Mouse (Mus musculus) fat pad, adult 2 months (tissue): ENCODE measurements around the gene Hbb-bt.
"Not testable (repeated sequence)": the region's sequence is repeated elsewhere in the genome, so short reads cannot be mapped to it uniquely, and the experiment has no call there.

Experiments
- DNase-seq: peaks from one replicate; pipeline ENCODE4 v3.0.0-alpha.2; 2011; ENCODE audit warnings: low read depth, low spot score; ENCODE audit errors: extremely low read depth

Gene Hbb-bt

GRCm38 (mm10) chr7:103813766-103814165 lies at the start of gene Hbb-bt:
Gene Hbb-bt, minus strand, starts transcription at chr7:103813996.
- DNase-seq, result no peak

GRCm38 (mm10) chr7:103861531-103861930 lies 47.7 kb upstream of the Hbb-bt start:
- DNase-seq, result no peak

GRCm38 (mm10) chr7:103860855-103861254 lies 47.1 kb upstream of the Hbb-bt start:
- DNase-seq, result no peak

GRCm38 (mm10) chr7:103859076-103859475 lies 45.3 kb upstream of the Hbb-bt start:
- no peak for DNase-seq

- no peak for DNase-seq
Observed at GRCm38 (mm10) chr7:103854669-103855068, 40.9 kb upstream of the Hbb-bt start.

GRCm38 (mm10) chr7:103853090-103853489 lies 39.3 kb upstream of the Hbb-bt start, which contains the start of gene Hbb-y:
Gene Hbb-y, minus strand, starts transcription at chr7:103853216.
- DNase-seq, result no peak

GRCm38 (mm10) chr7:103844525-103845325 lies 30.9 kb upstream of the Hbb-bt start:
- DNase-seq, result no peak

- DNase-seq, result no peak
Observed at GRCm38 (mm10) chr7:103843034-103843433, 29.2 kb upstream of the Hbb-bt start, which contains the start of gene Hbb-bh1. Gene Hbb-bh1, minus strand, starts transcription at chr7:103843164.

- no peak for DNase-seq
Observed at GRCm38 (mm10) chr7:103840268-103840667, 26.5 kb upstream of the Hbb-bt start, which contains the start of gene Hbb-bh2. Gene Hbb-bh2, minus strand, starts transcription at chr7:103840520.

GRCm38 (mm10) chr7:103827808-103828207 lies 14.0 kb upstream of the Hbb-bt start, which contains the start of gene Hbb-bs:
Gene Hbb-bs, minus strand, starts transcription at chr7:103828096.
- no peak for DNase-seq

GRCm38 (mm10) chr7:103827139-103827538 lies 13.3 kb upstream of the Hbb-bt start:
- DNase-seq, result not testable (repeated sequence)

GRCm38 (mm10) chr7:103826255-103826887 lies 12.6 kb upstream of the Hbb-bt start:
- no peak for DNase-seq

- no peak for DNase-seq
Observed at GRCm38 (mm10) chr7:103825536-103826254, 11.9 kb upstream of the Hbb-bt start.

GRCm38 (mm10) chr7:103824597-103824996 lies 10.8 kb upstream of the Hbb-bt start:
- DNase-seq, result no peak

GRCm38 (mm10) chr7:103815085-103815484 lies 1.3 kb upstream of the Hbb-bt start:
- not testable (repeated sequence) for DNase-seq

- DNase-seq, result not testable (repeated sequence)
Observed at GRCm38 (mm10) chr7:103813152-103813551, 644 bp downstream of the Hbb-bt start.

- no peak for DNase-seq
Observed at GRCm38 (mm10) chr7:103812174-103812573, 1.6 kb downstream of the Hbb-bt start.

GRCm38 (mm10) chr7:103811223-103811845 lies 2.5 kb downstream of the Hbb-bt start:
- no peak for DNase-seq

- no peak for DNase-seq
Observed at GRCm38 (mm10) chr7:103810746-103811145, 3.0 kb downstream of the Hbb-bt start.

GRCm38 (mm10) chr7:103810296-103810695 lies 3.5 kb downstream of the Hbb-bt start:
- DNase-seq, result no peak

- no peak for DNase-seq
Observed at GRCm38 (mm10) chr7:103809801-103810155, 4.0 kb downstream of the Hbb-bt start.
